Mouse (Mus musculus) forebrain, embryonic 16.5 days (tissue): ENCODE data around the gene Epn2. TPM values are rescaled to one million over a fixed set of nuclear protein-coding genes. Genes with fewer than 3 reads are reported as not detected.
A peak's percentile ranks its signal among the peaks of the same experiment; 100 is the strongest.
"Not testable (repeated sequence)": the region's sequence is repeated elsewhere in the genome, so short reads cannot be mapped to it uniquely, and the experiment has no call there.

Source experiments
- ATAC-seq: fragments of 200-750 bp; cut with Nextera tagmentation; 2 replicates; pipeline ENCODE4 v1.8.0; 2017; ENCODE audit warnings: mild to moderate bottlenecking, moderate library complexity
- H3K27ac ChIP-seq: fragments of 300-500 bp; sonication (generic); 2 replicates; pipeline ENCODE4 v1.5.1; 2014; ENCODE audit warnings: low read length, control low read depth
- H3K27me3 ChIP-seq: fragments of 300-500 bp; sonication (generic); replicated peaks from 2 replicates; pipeline ENCODE4 v1.6.1; 2014; ENCODE audit warnings: low read length; ENCODE audit not compliant: control insufficient read depth, insufficient read depth
- H3K36me3 ChIP-seq: fragments of 300-500 bp; sonication (generic); 2 replicates; pipeline ENCODE4 v1.6.1; 2014; ENCODE audit not compliant: control insufficient read depth, insufficient read depth
- H3K4me1 ChIP-seq: fragments of 300-500 bp; sonication (generic); replicated peaks from 2 replicates; pipeline ENCODE4 v1.6.1; 2014; ENCODE audit warnings: low read length; ENCODE audit not compliant: control insufficient read depth, insufficient read depth
- H3K4me2 ChIP-seq: fragments of 300-500 bp; sonication (generic); 2 replicates; pipeline ENCODE4 v1.6.1; 2014; ENCODE audit warnings: mild to moderate bottlenecking, low read length, control low read depth
- H3K4me3 ChIP-seq: fragments of 300-500 bp; sonication (generic); replicated peaks from 2 replicates; pipeline ENCODE4 v1.5.1; 2014; ENCODE audit warnings: mild to moderate bottlenecking, low read length, control low read depth
- H3K9ac ChIP-seq: fragments of 300-500 bp; sonication (generic); replicated peaks from 2 replicates; pipeline ENCODE4 v1.6.1; 2014; ENCODE audit warnings: low read depth, low read length, control low read depth
- H3K9me3 ChIP-seq: fragments of 300-500 bp; sonication (generic); 2 replicates; pipeline ENCODE4 v1.6.1; 2016; ENCODE audit warnings: low read length; ENCODE audit not compliant: control insufficient read depth
- WGBS: fragments of 180-500 bp; shearing (Covaris S2); extraction: QIAGEN DNeasy Blood & Tissue Kit; methylation state at CpG from one replicate; pipeline ENCODE4 v1.1.7; 2014; 5-methylcytosine and 5-hydroxymethylcytosine counted together
- polyA plus RNA-seq: library from polyadenylated mRNA; unstranded; fragments of >200 nt; fragmentation: Nextera tagmentation; extraction: Ambion mirVana; gene quantifications from 2 replicates; pipeline ENCODE4 v1.2.1, GENCODE M21; 2015

Gene Epn2
- polyA plus RNA-seq, 1 experiment from 2014 or later: 92.8 TPM

GRCm38 (mm10) chr11:61598367-61598766 is 18.9 kb upstream of the Epn2 start:
- Histone ChIP-seq H3K9me3 (no peaks in the 10 kb centered on the region), H3K27ac (no peak overlapping the region), H3K4me2 (no peak overlapping the region), H3K27me3 (no peaks in the 10 kb centered on the region), H3K4me1 (no peaks in the 10 kb centered on the region), H3K4me3 (no peak overlapping the region), H3K36me3 (no peaks in the 10 kb centered on the region), H3K9ac (no peak overlapping the region)
- 58% methylated on average over 6 of the region's 6 CpGs for WGBS
- ATAC-seq: no peak

GRCm38 (mm10) chr11:61597471-61597870 is 18.0 kb upstream of the Epn2 start:
- Histone ChIP-seq H3K9ac (no peak overlapping the region), H3K27ac (no peak overlapping the region), H3K36me3 (no peaks in the 10 kb centered on the region), H3K27me3 (no peaks in the 10 kb centered on the region), H3K9me3 (no peaks in the 10 kb centered on the region), H3K4me3 (no peak overlapping the region), H3K4me1 (no peaks in the 10 kb centered on the region), H3K4me2 (no peak overlapping the region)
- no peak for ATAC-seq
- WGBS: 92% methylated on average over 2 of the region's 2 CpGs

- no peaks in the 10 kb centered on the region for H3K9me3 ChIP-seq
- no peak overlapping the region for H3K4me2 ChIP-seq
- H3K27ac ChIP-seq: no peak overlapping the region
- H3K4me1 ChIP-seq: no peaks in the 10 kb centered on the region
- no peaks in the 10 kb centered on the region for H3K36me3 ChIP-seq
- H3K27me3 ChIP-seq: no peaks in the 10 kb centered on the region
- H3K4me3 ChIP-seq: no peak overlapping the region
- no peak overlapping the region for H3K9ac ChIP-seq
- ATAC-seq: no peak
Observed at GRCm38 (mm10) chr11:61593069-61593468, 13.6 kb upstream of the Epn2 start.

GRCm38 (mm10) chr11:61592061-61592460 is 12.6 kb upstream of the Epn2 start:
- H3K4me3 ChIP-seq: no peak overlapping the region
- WGBS: 86% methylated on average over 3 of the region's 3 CpGs
- H3K4me2 ChIP-seq: no peak overlapping the region
- H3K4me1 ChIP-seq: no peaks in the 10 kb centered on the region
- H3K27ac ChIP-seq: no peak overlapping the region
- H3K9ac ChIP-seq: no peak overlapping the region
- ATAC-seq: no peak
- no peaks in the 10 kb centered on the region for H3K27me3 ChIP-seq
- no peaks in the 10 kb centered on the region for H3K9me3 ChIP-seq
- no peaks in the 10 kb centered on the region for H3K36me3 ChIP-seq

GRCm38 (mm10) chr11:61590516-61591213 is 11.2 kb upstream of the Epn2 start:
- no peak overlapping the region for H3K4me2 ChIP-seq
- no peak overlapping the region for H3K9ac ChIP-seq
- 58% methylated on average over 7 of the region's 7 CpGs for WGBS
- ATAC-seq: no peak
- H3K9me3 ChIP-seq: no peaks in the 10 kb centered on the region
- no peak overlapping the region for H3K4me3 ChIP-seq
- no peak overlapping the region for H3K27ac ChIP-seq
- no peaks in the 10 kb centered on the region for H3K27me3 ChIP-seq
- H3K4me1 ChIP-seq: no peaks in the 10 kb centered on the region
- no peaks in the 10 kb centered on the region for H3K36me3 ChIP-seq

GRCm38 (mm10) chr11:61585421-61585820 is 5.9 kb upstream of the Epn2 start:
- H3K4me1 ChIP-seq: no peaks in the 10 kb centered on the region
- no peak overlapping the region for H3K27ac ChIP-seq
- no peaks in the 10 kb centered on the region for H3K27me3 ChIP-seq
- H3K36me3 ChIP-seq: no peaks in the 10 kb centered on the region
- H3K9me3 ChIP-seq: no peaks in the 10 kb centered on the region
- H3K9ac ChIP-seq: no peak overlapping the region
- H3K4me3 ChIP-seq: no peak overlapping the region
- ATAC-seq: no peak
- WGBS: 78% methylated on average over 4 of the region's 4 CpGs
- no peak overlapping the region for H3K4me2 ChIP-seq

GRCm38 (mm10) chr11:61584830-61585229 is 5.3 kb upstream of the Epn2 start:
- H3K27me3 ChIP-seq: no peaks in the 10 kb centered on the region
- no peak overlapping the region for H3K27ac ChIP-seq
- H3K9ac ChIP-seq: no peak overlapping the region
- no peaks in the 10 kb centered on the region for H3K9me3 ChIP-seq
- H3K4me3 ChIP-seq: no peak overlapping the region
- no peaks in the 10 kb centered on the region for H3K36me3 ChIP-seq
- H3K4me1 ChIP-seq: no peaks in the 10 kb centered on the region
- WGBS: 84% methylated on average over 4 of the region's 4 CpGs
- H3K4me2 ChIP-seq: no peak overlapping the region
- no peak for ATAC-seq

- Histone ChIP-seq H3K36me3 (no peaks in the 10 kb centered on the region), H3K4me1 (no peaks in the 10 kb centered on the region), H3K9ac (no peak overlapping the region), H3K27me3 (no peaks in the 10 kb centered on the region), H3K4me3 (no peak overlapping the region), H3K27ac (no peak overlapping the region), H3K4me2 (no peak overlapping the region), H3K9me3 (no peaks in the 10 kb centered on the region)
- WGBS: 83% methylated on average over 6 of the region's 6 CpGs
- no peak for ATAC-seq
Observed at GRCm38 (mm10) chr11:61584096-61584495, 4.6 kb upstream of the Epn2 start.

GRCm38 (mm10) chr11:61582808-61583207 is 3.3 kb upstream of the Epn2 start:
- H3K9ac ChIP-seq, H3K9me3 ChIP-seq, H3K4me3 ChIP-seq, H3K27me3 ChIP-seq, H3K4me1 ChIP-seq, ATAC-seq, H3K27ac ChIP-seq, H3K4me2 ChIP-seq, H3K36me3 ChIP-seq: not testable (repeated sequence)
- WGBS: 87% methylated on average over 3 of the region's 5 CpGs

- 86% methylated on average over 7 of the region's 7 CpGs for whole genome bisulfite sequencing
- H3K4me3 ChIP-seq: peak overlapping the region; percentile 98
- ATAC-seq: no peak
- no peak overlapping the region for H3K27ac ChIP-seq
- no peaks in the 10 kb centered on the region for H3K9me3 ChIP-seq
- H3K4me2 ChIP-seq: no peak overlapping the region
- H3K36me3 ChIP-seq: no peaks in the 10 kb centered on the region
- peaks cover 18% of the 10 kb centered on the region for H3K4me1 ChIP-seq
- no peaks in the 10 kb centered on the region for H3K27me3 ChIP-seq
- no peak overlapping the region for H3K9ac ChIP-seq
Observed at GRCm38 (mm10) chr11:61579878-61580381, 443 bp upstream of the Epn2 start.
